Mouse (Mus musculus): ENCODE data around the gene Mettl17.
"Not testable (repeated sequence)": the region's sequence is repeated elsewhere in the genome, so short reads cannot be mapped to it uniquely, and the experiment has no call there.

Mettl17 gene

DNA sequence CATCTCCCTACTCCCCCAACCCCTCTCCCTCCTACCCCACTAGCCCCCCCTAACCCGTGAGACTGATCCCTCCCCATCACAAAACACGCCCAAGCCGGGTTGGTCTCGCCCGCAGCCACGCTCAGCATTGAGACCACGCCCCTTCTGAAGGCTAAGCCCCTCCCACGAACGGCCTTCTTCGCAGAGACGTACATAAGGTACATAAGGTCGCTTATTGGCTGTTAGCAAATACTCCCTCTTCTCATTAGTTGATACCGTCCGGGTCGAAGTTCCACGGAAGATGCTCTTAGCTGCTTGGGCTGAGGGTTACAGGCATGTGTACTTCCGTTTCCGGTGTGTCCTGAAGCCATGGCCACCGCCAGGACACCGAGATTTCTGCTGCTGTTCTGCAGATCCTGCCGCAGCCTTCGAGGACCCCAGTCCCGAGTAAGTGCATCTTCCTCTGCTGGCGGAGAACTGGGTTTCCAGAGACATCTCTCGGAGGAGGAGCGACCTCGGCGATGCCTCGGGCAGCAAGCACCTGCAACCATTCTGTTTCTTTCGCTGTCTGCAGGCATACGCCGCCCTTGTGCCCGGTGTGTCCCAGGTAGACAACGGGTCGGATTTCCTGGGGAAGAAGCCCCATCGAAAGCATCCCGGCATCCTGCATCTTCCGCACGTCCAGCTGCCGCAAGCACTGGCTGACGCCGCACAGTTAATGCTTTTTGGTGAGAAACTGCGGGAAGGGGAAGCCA, at the start of gene Mettl17:
Mettl17 (plus strand) TSS at position 245 of the 734 bp plus-strand sequence.
- peak; percentile 98 for DNase-seq

DNA sequence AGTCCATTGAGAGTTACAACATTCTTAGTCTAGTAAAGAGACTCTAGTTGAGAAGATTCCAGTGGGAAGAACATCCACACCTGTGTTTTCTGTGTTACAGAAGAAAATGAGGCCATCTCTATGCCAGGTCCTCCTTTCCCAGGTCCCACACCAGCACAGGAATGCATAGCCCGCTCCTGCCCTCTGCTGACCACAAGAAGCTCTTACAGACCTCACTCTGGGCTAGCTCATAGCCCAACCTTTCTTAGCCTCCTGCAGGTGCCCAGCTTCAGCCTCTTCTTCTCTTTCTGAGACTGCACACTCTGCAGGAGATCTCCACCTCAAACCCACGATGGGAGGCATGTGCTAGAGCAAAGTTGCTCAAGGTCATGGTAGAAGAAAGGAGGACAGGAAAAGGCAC, 46.2 kb upstream of the Mettl17 start:
- DNase-seq = not testable (repeated sequence)

DNA sequence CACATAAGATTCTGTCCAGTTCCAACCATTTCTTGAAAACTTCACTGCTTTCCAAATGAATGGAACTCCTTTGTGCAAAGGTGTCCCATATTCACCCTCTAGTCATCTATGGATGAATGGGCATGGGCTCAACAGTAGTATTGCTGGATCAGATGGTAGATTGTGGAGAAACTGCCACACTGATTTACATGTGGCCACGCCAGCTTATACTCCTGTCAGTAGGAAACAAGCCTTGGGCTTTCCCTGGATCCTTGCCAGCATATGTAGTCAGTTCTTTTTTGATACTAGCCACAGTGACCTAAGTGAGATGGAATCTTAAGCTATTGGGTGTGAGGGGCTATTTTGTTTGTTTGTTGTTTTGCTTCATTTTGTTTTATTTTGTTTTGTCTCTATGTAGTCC, 42.4 kb upstream of the Mettl17 start:
- DNase-seq = no peak

DNA sequence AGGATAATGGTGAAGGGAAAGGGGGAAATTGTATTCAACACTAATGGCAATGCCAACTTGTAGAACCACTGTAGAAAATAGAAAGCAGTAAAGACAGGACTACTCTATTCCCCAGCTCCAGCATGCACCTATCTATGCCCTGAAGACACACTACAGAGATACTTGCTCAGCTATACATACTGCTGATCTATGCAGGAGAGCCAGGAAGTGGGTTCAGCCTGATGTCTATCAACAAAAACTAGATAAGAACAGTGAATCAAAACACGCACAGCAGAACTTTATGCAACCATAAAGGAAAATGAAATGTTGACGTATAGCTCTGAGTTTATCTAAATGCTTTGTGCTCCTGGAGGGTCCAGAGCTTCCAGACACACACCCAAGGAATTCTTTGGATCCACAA, 41.9 kb upstream of the Mettl17 start:
- DNase-seq = no peak

DNA sequence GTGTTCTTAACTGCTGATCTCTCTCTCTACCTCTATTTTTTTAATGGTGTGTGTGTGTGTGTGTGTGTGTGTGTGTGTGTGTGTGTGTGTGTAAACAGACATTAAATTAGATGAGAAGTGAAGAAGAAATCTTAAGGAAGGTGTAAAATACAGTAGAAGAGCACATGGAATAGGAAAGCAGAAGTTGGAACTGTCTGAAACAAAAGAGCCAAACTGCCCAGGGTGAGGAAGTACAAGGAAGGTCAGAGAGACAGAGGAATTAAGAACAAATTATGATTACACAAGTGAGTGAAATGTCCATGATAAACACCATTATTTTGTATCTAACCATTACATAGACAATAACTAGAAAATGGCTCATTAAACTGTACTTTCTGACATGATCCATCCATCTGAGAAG, 40.8 kb upstream of the Mettl17 start:
- DNase-seq = no peak

DNA sequence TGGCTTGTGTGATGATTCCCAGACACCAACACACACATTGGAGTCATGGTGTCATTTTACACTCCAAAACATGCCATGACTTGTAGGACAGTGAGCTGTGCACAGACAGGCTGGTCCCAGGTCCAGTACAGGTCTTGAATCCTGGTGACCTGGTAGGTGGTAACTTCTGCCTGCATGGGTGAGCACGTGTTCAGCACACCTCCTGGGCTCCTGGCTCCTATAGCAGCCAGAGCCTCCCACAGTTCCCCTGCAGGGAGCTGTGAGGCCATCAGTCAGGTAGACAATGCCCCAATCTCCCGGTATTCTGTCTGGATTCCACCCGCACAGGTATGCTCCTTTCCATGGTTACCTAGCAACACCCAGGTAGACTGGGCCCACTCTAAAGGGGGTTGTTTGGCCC, 38.1 kb upstream of the Mettl17 start:
- DNase-seq = no peak

DNA sequence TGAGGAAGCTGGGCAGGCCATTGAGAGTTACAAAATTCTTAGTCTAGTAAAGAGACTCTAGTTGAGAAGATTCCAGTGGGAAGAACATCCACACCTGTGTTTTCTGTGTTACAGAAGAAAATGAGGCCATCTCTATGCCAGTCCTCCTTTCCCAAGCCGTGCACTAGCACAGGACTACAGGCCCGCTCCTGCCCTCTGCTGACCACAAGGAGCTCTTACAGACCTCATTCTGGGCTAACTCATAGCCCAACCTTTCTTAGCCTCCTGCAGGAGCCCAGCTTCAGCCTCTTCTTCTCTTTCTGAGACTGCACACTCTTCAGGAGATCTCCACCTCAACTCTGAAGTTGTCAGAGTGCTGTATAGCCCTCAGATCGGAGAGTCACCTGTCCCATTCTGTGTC, 33.6 kb upstream of the Mettl17 start:
- not testable (repeated sequence) for DNase-seq

DNA sequence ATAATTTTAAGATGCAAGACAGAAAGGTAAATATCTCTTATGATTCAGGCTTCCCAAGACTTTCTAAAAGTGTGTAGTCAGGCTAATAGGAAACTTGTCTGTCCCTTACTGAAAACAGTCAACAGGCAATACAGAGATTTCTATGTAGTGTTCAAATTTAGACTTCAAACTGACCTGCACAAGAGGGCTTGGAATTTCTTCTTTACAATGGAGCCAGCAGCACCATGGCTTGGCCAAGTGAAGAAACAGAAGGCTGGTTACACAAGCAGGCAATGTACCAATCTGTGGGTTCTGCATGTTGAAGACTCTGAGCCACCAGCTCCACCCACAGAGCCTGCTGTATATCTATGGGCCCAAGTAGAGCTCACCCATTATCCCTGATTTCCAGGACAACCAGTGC, 31.2 kb upstream of the Mettl17 start, which contains the start of gene Ear6:
Ear6 (plus strand) TSS at position 301 of the 400 bp plus-strand sequence.
- no peak for DNase-seq

DNA sequence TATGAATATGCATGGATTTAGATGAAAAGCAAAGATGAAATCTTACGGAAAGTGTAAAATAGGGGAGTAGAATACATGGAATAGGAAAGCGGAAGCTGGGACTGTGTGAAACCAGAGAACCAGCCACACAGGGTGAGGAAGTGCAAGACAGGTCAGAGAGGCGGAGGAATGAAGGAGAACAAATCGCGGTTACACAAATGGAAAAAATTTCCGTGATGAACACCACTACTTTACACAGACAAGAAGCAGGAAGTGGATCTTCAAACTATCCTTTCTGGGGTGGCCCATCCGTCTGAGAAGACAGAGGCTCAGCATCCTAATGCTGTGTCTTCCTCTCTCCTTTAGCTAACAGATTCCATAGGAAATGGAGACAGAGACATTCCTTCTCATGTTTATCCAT, 29.4 kb upstream of the Mettl17 start:
- DNase-seq = not testable (repeated sequence)

DNA sequence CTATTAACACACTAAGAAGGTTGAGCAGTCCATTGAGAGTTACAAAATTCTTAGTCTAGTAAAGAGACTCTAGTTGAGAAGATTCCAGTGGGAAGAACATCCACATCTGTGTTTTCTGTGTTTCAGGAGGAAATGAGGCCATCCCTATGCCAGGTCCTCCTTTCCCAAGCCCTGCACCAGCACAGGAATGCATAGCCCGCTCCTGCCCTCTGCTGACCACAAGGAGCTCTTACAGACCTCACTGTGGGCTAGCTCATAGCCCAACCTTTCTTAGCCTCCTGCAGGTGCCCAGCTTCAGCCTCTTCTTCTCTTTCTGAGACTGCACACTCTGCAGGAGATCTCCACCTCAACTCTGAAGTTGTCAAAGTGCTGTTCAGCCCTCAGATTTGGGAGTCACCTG, 21.0 kb upstream of the Mettl17 start:
- DNase-seq = not testable (repeated sequence)

DNA sequence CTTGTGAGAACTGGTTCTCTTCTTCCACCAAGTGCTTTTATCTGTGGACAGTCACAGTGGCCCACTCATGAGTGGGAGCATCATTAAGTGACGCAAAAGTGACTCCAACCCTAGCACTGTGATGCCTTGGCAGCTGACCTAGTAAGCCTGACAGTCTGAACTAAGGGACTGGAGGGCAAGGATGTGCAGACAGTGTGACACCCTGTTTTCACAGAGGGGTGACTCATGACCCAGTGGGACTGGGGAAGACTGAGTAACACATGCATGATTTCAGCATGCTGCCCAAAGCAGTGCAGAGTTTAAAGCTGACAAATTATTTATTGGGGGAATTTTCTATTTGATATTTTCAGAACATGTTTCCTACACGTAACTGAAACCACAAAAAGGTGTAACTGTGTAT, 13.9 kb upstream of the Mettl17 start:
- DNase-seq = no peak

DNA sequence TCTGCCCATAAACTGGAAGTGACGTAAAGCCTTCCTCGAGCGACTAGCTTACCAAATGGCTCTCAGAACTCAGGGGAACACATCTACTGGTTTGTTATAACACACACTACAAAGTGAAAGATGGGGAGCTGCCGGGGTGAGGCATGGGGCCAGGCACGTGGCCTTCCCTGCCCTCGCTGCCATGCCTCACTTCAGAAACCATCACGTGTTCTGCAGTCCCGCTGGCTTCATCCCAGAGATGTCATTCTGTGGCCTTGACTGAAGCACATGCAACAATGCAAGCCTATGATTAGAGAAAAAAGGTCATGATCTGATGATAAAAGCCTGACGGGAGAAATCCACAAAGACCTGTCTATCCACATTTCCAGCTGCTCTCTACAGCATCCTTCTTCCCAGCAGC, 12.9 kb upstream of the Mettl17 start:
- DNase-seq = no peak

DNA sequence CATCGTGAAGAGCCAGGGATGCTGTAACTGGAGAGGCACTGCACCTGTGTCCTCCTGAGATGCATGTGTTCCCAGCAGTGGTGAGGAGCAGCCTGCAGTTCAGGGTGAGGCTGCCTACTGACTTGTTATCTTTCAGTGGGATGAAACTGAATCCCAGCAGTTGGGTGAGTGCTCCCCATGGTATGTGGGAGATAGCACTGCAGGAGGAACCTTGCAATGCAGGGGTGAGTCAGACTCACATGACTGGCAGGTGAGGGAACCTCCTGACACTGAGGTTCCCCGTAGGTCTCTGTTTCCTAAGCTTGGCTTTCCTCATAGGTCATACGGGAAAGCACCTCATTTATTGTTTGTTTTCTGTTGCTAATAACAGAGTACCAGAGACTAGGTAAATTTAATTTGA, 7.1 kb upstream of the Mettl17 start:
- no peak for DNase-seq

DNA sequence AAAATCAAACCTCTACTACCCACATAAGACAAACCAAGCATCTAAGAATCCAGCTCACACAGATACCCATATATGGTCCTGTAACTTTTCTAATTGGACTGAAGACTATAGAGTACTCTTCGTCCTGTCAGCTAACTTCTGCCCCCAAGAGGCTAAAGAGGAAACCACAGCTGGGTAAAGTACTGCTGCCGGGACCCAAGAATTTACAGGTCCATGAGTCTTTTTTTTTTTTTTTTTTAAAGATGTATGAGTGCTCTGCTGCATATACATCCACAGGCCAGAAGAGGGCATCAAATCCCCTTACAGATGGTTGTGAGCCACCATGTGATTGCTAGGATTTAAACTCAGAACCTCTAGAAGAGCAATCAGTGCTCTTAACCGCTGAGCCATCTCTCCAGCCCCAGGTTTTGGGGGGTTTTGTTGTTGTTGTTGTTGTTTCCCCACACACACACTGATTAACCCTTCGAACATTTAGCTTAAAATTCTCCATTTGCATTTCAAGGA, 1.1 kb upstream of the Mettl17 start:
- DNase-seq = peak; percentile 91

DNA sequence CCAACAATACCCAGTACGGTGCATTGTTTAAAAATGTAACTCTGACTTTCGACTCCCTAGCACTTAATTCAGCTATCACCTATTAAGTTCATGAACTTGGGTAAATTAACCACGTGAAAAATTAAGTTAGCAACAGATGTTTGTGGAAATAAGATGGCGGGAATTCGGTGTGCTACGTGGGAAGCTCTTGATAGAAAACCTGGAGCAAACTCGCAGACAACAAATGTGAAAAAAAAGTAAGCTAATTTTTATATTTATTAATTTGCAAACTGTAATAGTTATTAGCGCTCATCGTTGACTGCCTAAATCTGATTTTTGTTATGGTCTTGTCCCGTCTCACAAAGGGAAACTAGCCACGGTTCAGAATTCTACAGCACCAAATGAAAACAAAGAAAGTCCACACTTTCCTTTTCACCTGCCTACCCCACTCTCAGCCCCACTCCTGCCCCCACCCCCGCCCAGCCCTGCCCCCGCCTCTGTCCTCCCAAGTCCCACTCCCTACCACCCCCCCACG, 554 bp upstream of the Mettl17 start:
- peak; percentile 27 for DNase-seq

DNA sequence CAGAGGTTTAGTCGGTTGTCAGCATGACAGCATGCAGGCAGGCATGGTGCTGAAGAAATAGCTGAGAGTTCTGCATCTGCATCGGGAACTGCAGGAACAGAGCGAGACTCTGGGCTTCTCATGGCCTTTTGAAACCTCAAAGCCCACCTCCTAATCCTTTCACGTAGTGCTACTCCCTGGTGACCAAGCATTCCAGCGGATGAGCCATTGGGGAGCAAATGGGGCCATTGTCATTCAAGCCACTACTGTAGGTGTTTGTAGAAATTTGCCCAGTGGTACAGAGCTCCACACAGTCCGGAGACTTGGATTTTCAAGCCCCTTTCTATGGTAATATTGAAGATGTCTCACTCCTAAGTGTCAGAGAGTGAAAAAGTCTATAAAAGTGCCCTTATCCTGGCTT, 1.4 kb downstream of the Mettl17 start:
- no peak for DNase-seq

DNA sequence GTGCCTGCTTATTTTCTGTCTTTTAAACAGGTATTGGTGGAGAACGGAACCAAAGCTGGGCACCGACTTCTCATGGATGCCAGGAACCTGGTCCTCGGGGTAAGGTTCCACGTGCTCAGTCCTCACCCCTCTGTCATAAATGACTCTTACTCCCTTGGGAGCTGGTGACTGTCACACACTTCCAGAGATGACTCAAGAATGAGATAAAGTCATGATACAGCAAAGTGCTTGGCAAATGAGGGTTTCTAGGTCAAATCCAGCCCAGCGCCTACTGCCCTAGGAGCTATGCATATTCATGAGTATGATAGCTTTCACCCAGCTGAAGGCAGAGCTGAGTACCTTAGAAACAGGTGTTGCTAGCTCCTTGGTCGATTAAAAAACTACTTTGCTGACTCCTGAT, 5.2 kb downstream of the Mettl17 start:
- DNase-seq = no peak

DNA sequence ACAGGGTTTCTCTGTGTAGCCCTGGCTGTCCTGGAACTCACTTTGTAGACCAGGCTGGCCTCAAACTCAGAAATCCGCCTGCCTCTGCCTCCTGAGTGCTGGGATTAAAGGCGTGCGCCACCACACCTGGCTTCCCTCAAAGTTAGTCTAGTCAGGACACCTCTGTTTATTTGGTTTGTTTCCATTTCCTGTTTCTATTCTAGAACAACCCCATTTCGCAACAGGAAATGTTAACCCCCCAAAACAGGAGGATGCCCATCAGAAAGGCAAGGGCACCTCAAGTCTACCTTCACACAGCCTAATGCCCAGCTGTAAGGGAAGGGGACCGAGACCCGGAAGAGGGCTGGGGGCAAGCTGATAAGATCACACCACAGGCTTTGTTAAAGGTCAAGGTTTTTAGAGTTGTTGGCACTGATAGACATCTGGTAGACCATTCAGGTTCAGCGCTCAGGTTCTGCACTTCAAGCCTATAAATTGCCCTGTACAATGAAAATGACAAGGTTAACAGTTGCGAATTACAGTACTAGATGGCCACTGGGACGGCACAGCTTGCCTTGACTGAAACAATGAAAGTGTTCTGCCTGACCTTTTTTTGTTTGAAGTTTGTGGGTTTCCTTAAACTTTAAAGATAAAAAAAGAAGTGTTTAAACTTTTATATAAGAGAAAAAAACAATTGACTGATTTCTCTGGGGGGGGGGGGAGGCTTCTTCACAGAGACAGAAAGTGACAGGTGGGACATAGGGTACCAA, 7.7 kb downstream of the Mettl17 start, which contains the start of gene Slc39a2:
Slc39a2 (plus strand) TSS at position 699 of the 749 bp plus-strand sequence.
- no peak for DNase-seq

DNA sequence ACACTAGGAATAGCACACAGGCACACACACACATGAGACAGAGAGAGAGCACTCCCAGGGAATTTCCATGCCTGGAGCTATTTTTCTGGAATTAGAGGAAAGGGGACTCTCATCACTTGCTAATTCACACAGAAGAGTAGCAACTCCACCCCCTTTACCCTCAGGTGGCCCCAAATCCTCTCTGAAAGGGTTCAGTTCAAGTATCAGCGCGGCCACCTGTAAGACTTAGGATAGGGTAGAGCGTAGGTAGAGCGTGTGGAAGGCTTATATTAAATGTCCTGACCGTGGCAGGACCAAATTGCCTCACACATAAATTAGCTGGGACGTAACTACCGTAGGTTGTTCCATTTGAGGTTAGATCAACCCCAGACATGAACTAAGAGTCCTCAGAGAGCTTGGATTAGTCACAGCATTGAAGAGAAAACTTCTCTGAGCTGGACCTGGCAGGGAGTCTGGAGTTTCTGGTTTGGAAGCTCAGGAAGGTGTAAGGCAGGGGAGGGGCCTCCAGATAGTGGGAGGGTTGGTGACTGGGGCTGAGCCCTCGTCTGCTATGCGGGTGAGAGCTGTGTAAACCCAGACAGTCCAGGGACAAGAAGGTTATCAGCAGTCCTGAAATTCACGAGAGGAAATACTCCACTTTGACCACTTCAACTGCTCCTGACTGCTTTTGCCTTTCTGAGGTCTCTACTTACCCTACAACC, 8.6 kb downstream of the Mettl17 start:
- DNase-seq = no peak

DNA sequence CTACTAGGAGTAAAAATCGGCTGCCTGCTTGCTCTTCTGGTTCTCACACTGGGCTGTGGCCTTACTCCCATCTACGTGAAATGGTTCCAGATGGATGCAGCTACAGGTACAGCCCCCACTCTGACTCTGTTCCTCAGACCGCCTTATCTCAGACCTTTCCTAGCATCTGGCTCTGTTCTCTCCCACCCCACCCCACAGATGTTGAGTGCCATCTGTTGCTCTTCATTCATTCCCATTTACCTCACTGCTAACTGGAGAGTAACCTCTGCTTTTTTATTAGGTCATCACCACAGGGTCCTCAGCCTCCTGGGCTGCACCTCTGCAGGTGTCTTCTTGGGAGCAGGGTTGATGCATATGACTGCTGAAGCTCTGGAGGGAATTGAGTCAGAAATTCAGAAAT, 9.2 kb downstream of the Mettl17 start:
- no peak for DNase-seq

DNA sequence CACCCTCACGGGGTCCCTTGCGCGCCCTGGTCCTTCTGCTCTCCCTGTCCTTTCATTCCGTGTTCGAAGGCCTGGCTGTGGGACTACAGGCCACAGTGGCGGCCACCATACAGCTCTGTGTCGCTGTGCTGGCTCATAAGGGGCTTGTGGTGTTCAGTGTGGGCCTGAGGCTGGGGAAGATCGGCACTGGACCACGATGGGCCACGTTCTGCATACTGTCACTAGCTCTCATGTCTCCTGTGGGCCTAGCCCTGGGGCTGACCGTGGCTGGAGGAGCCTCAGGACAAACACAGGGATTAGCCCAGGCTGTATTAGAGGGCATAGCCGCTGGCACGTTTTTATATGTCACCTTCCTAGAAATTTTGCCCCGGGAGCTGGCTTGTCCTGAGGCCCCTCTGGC, 10.4 kb downstream of the Mettl17 start:
- DNase-seq = no peak

DNA sequence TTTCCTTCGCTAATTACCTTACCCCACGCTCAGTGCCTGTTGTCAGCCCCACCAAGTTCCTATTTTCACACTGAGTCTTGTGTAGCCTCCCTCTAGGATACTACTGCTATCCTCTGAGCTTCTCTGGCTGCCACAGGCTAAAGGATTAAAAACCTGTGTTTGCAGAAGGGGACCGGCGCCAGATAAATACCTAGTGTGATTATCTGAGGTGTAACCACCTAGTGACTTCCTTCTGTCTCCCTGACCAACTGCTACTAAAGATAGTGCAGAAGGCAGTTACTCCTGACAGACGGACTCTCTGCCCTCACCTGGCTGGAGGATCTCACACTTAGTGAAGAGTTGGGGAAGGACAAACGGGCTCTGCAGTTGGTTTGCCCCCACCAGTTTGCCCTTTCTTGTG, 11.4 kb downstream of the Mettl17 start:
- DNase-seq = no peak

DNA sequence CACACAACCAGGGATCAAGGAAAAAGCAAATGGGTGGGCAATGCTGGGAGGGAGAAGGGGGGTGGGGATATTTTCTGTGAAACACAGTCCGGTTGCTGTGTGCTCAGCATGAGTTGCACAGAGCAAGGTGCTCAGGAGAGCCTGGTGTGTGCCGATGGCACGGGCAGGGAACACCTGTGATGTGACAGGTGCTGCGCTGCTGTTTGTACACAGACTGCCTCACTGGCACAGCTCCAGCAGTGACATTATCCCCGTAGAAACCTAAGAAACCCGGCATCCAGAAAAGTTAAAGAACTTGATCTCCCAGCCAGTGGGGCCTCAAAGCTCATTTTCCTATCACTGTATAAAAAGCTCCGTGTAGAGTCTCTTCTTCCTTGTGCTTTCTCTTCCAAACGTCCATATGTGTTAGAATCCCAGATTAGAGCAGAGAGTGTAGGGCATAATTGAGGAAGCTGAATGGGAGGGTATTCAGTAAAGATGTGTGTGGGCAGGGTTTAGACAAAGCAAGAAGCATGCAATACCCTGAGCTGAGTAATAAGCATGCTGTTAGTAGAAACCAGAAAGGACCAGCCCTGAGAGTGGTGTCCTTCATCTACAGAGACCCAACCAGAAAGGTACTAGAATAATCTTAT, 12.0 kb downstream of the Mettl17 start:
- no peak for DNase-seq

All from kidney, adult 9 months (tissue).